Mouse (Mus musculus) heart, adult 10 weeks (tissue): ENCODE measurements around the gene Klrb1. TPM values are rescaled to one million over a fixed set of nuclear protein-coding genes. Genes with fewer than 3 reads are reported as not detected.

Source experiments
- polyA plus RNA-seq: library from polyadenylated mRNA; stranded (reverse); fragments of 350-450 nt; fragmentation: Illumina TruSeq; extraction: RNeasy Lipid Tissue Mini Kit (QIAGEN cat#74804); gene quantifications from one replicate; pipeline ENCODE4 v1.2.3, GENCODE M21; 2014; ENCODE audit warnings: low read depth, low replicate concordance

The Klrb1 gene
- not detected for polyA plus RNA-seq

DNA sequence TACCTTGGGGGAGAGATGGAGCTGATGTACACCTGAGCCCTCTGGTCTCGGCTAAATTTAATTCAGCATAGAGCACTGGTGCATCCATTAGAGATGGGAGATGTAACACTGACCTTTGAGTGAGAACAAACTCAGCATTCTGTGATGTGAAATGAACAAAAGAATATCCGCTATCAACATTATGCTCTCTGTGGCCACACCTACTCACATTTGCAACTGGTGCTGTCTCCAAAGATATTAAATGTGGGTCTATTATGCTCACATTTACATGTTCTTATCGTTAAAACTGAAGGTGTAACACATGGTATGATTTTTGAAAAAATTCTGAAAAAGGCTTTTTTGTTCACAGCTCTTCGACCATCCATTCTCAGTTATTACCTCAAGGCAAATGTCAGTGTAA lies at the start of gene Klrb1:
Gene Klrb1 (minus strand): TSS at position 101 of the 400 bp plus-strand sequence.

DNA sequence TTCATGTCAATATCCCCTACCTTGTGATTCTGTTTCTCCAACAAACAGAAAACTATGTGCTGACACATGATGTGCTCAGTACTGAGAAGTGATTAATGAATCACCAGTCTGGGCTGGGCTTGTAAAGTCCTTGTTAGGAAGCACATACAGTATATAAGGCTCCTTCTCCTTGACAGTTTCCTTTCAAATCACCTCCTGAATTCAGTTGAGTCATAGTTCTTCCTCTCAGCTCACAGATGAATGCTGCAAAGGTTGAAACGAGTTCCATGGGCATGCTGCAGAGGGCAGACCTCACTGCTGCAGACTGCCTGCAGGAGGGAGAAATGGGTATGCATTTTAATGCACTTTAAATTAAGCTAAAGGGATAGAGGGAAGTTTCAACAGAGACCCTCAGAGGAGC lies 60.7 kb downstream of the Klrb1 start, which contains the start of gene Clec2h:
Gene Clec2h (plus strand): TSS at position 180 of the 400 bp plus-strand sequence.

Other genes with a start within 250 kb of the Klrb1 start
- gene Pzp, start 196.3 kb downstream of the Klrb1 start, polyA plus RNA-seq, result 3.1 TPM
- not detected for gene A2ml1, start 141.5 kb downstream of the Klrb1 start, polyA plus RNA-seq
- gene Klrb1a, start 99.5 kb downstream of the Klrb1 start, polyA plus RNA-seq, result not detected
- gene Clec2h, start 60.7 kb downstream of the Klrb1 start, polyA plus RNA-seq, result not detected
- gene Klrb1c, start 66.2 kb upstream of the Klrb1 start, polyA plus RNA-seq, result not detected
- not detected for gene Gm44511, start 103.3 kb upstream of the Klrb1 start, polyA plus RNA-seq
- gene Klrb1b, start 103.3 kb upstream of the Klrb1 start, polyA plus RNA-seq, result not detected
- not detected for gene Clec2i, start 164.5 kb upstream of the Klrb1 start, polyA plus RNA-seq
- 0.39 TPM for gene BC035044, start 168.1 kb upstream of the Klrb1 start, polyA plus RNA-seq
- gene Clec2g, start 211.3 kb upstream of the Klrb1 start, polyA plus RNA-seq, result not detected